Mouse (Mus musculus) gastrocnemius, adult 8-10 months (tissue): ENCODE data around the gene Gm21319. TPM values are rescaled to one million over a fixed set of nuclear protein-coding genes. Genes with fewer than 3 reads are reported as not detected.
"Not testable (repeated sequence)": the region's sequence is repeated elsewhere in the genome, so short reads cannot be mapped to it uniquely, and the experiment has no call there.

Experiments used
- DNase-seq, 2 experiments: peaks; one replicate each; pipeline ENCODE4 v3.0.0; 2022; ENCODE audit warnings: low spot score in 2 of 2
- total RNA-seq, 4 experiments: library from RNA; stranded (reverse); gene quantifications; 2 replicates each; pipeline ENCODE4 v1.2.4; 2022

Gm21319 gene
- total RNA-seq: not detected

- not testable (repeated sequence) for DNase-seq
Observed at GRCm38 (mm10) chr12:87775655-87776054, at the start of gene Gm21319. Gene Gm21319, minus strand, starts transcription at chr12:87775755.

GRCm38 (mm10) chr12:87816277-87816676, 40.7 kb upstream of the Gm21319 start, which contains the start of gene BB287469:
Gene BB287469, plus strand, starts transcription at chr12:87816577.
- DNase-seq: not testable (repeated sequence)

GRCm38 (mm10) chr12:87797971-87798370, 22.4 kb upstream of the Gm21319 start:
- DNase-seq: not testable (repeated sequence)

GRCm38 (mm10) chr12:87795212-87795611, 19.7 kb upstream of the Gm21319 start, which contains the start of gene Gm21936:
Gene Gm21936, plus strand, starts transcription at chr12:87795512.
- not testable (repeated sequence) for DNase-seq

Other genes with a start within 250 kb of the Gm21319 start
- not detected for gene Oog1, start 173.1 kb downstream of the Gm21319 start, total RNA-seq
- gene Gm4027, start 156.9 kb downstream of the Gm21319 start, total RNA-seq: not detected
- gene Gm16381, start 131.1 kb downstream of the Gm21319 start, total RNA-seq: not detected
- not detected for gene Gm21936, start 19.8 kb upstream of the Gm21319 start, total RNA-seq
- not detected for gene BB287469, start 40.8 kb upstream of the Gm21319 start, total RNA-seq
- not detected for gene Gm2001, start 66.6 kb upstream of the Gm21319 start, total RNA-seq
- not detected for gene Gm2016, start 98.3 kb upstream of the Gm21319 start, total RNA-seq
- gene Gm2022, start 119.6 kb upstream of the Gm21319 start, total RNA-seq: not detected
- gene Gm2035, start 144.1 kb upstream of the Gm21319 start, total RNA-seq: not detected
- not detected for gene Gm2042, start 178.3 kb upstream of the Gm21319 start, total RNA-seq
- not detected for gene Gm2075, start 236.1 kb upstream of the Gm21319 start, total RNA-seq
- gene Gm6803, start 243.0 kb upstream of the Gm21319 start, total RNA-seq: not detected